Mouse (Mus musculus): ENCODE results near the gene Rtcb.

- no peak for TF ChIP-seq GATA1 (IDR thresholded peaks at IDR 0.05; ENCODE audit: borderline replicate concordance, low read length)
- no peak for TF ChIP-seq FLI1 (IDR thresholded peaks at IDR 0.05; ENCODE audit: low read length)
Measured at GRCm38 (mm10) chr10:85989412-85990115, 31.9 kb upstream of the Rtcb start.

Measured in megakaryocyte, embryonic 14.5 days (primary cell).